Mouse (Mus musculus) kidney, postnatal 10 days (tissue): ENCODE measurements around the gene Impdh1.

Experiments used
- DNase-seq: peaks from one replicate; pipeline ENCODE4 v3.0.0; 2021; ENCODE audit warnings: mixed read lengths

Gene Impdh1

DNA sequence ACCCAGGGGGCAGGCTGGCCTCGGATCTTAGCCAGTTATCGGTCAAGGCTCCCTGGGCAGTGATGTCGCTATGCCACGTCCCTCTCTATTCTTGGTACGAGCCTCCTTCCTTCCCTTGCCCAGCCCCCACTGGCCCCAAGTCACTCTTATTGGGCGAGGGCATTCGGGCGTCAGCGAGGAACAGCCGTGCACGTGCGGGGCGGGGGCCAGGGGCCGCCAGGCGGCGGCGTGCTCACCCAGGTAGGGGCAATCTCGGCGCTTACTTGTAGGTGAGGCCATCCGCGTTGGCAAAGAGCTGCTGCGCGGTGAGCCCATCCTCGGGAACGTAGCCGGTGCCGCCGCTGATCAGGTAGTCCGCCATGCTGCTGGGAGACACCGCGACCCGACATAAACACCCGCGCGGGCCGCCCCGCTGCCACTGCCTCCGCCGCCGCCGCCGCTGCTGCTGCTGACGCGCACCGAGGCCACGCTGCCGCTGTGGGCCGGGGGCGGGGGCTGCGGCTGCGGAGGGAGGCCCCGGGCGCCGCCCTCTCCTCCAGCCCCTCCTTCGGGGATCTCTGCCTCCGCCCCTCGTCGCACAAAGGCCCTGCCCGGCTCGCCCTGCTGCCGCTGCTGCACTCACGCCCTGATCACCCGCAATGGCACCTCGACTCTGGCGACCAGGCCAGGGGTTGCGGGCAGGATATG is 4.2 kb downstream of the Impdh1 start:
- DNase-seq = peak; percentile 89

DNA sequence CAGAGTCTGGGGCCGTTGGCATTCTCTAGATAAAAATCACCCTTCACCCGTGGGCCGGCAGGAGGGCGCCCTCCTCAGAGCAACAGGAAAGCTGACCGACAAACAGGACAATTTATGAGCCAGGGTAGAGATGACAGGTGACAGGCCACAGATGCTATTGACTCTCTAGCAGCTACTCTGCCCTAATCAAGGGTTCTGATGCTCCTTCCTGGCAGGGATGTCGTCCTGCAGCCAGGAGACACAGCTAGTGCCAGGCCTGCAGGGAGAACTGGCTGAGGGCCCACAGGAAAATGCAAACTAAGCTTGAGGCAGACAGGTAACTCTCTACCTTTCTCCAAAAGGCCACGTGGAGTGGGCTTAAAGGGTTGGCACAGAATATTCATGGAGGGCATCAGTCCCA is 5.0 kb downstream of the Impdh1 start:
- no peak for DNase-seq

DNA sequence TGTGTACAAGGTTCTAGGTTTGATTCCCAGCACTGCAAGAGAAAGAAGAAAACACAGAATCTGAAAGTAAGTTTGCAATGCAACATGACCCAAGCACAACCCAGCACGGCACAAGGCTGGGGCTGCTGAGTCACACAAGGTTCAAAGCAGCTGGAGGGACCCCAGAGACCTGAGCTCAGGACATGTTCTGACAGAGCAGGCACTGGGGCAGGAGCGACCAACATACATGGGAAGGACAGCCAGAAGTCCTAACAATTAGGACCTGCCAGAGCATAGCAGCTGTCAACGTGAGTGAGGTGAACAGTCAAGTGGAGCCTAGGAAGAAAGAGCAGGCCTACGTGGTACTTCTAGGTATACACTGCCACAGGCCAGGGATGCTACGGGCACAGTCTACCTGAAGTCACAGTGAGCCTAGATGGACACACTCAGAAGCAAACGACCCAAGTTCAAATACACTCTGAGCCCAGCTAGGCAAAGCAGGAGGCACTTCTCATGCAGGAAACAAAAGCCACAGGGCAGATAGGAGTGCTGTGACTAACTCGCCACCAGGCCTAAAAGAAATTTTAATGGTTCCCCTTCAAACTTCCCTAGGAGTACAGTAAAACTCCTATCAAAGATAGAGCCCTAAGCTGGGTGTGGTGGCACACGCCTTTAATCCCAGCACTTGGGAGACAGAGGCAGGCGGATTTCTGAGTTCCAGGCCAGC is 5.8 kb downstream of the Impdh1 start:
- DNase-seq = no peak

DNA sequence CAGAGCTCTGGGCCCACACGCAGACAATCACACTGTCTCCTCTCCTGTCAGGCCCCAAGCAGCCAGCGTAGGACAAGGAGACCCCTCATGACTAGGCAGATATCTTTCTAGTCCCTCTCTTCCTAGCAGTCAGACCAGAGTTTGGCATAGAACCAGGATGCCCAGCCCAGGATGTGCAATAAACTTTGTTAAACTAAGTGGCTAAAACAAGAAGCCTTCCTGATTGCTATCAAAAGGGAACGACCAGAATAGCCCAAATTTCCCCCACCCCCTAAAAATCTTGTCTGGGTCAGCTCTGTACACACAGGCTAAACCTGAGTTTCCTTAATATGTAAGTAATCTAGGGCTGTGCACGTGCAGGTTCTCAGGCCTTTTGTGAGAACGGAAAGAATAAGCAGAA is 8.0 kb downstream of the Impdh1 start:
- DNase-seq = no peak

DNA sequence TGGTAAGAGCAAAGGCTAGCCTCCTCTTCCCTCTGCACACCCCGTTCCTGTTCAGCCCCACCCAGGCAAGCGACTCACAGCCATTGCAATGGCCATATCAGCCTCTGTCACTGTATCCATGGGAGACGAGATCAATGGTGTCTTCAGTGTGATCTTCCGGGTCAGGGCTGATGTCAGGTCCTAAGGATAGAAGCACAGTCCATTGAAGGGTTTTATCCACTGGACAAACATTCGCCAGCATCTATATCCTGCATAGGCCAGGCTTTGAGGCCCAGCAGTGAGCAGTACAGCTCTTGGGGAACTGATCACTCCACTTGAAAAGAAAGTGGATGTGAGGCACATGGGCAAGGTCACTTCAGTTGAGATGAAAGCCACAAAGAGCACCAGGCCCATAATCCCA is 9.1 kb downstream of the Impdh1 start:
- no peak for DNase-seq

DNA sequence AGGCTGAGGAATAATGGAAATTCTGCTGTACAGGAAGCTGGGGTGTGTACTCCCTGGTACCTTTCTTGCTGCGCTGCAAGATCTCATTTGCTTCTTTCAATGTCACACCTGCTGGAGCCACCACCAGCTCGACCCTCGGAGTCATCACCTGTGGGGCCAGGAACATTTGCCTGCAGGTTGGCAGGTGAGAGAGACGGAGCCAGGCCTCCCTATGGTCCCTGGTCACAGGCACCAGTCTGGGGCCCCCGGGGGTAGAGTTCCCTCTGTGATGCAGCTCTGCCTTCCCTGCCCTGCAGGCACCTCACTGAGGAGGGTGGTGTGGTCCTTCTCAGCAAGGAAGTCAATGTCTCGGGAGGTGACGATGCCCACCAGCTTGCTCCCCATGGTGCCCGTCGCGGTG is 10.2 kb downstream of the Impdh1 start:
- no peak for DNase-seq

DNA sequence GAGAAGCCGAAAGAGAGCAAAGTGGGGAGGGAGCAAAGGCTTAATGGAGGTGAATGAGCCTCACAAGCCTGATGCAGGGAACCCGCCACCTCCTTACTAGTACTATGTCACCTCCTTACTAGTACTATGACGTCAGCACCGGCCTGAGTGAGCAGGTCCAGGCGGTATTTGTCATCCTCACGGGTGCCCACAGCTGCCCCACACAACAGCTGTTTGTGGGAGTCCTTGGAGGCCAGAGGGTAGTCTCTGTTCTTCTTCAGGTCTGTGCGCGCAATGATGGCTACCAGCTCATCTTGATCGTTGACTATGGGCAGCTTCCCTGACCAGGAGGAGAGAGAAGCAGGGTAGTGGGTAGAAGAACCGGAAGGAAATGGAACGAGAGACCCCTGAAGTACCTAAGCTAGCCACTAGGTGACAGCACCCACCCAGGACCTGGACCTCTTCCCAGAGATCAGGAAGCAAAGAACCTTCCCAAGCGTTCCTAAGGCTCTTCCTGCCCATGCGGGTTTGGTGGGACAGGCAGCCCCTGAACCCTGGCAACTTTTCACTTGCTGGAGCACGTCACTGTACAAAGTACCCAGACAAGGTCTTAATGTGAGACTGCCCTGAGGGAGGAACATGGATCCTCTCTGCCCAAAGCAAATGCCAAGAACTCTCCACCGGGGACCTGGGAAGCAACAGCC is 11.1 kb downstream of the Impdh1 start:
- peak; percentile 79 for DNase-seq

DNA sequence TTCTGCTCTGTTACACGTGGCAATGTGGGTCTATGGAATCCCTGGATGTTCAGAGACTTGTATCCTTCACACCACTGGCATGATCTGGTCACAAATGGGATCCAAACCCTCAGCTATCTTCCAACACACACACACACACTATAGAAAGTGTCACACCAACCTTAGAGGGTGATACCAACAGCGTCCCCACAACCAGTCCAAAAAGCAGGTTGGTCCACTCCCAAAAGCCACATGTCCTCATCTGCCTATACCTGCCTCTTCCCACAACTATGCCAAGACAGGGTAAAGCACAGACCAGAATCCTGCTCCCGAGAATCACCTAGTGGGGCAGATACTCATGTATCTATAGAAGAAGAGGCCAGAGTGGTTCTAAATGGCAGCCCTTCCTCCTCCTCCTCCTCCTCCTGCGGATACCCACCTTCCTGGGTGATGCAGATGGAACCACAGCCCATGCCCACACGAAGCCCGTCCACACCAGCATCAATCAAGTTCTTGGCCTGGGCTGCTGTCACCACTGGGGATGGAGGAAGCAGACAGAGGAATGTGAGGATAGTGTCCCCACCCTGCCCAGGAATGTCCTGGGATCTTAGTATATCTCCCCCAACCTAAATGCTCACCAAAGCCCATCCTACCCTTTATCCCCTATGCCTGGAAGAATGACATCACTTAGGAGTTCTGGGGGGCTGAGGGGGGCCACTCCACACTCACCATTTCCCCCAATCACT is 12.1 kb downstream of the Impdh1 start:
- DNase-seq = no peak

DNA sequence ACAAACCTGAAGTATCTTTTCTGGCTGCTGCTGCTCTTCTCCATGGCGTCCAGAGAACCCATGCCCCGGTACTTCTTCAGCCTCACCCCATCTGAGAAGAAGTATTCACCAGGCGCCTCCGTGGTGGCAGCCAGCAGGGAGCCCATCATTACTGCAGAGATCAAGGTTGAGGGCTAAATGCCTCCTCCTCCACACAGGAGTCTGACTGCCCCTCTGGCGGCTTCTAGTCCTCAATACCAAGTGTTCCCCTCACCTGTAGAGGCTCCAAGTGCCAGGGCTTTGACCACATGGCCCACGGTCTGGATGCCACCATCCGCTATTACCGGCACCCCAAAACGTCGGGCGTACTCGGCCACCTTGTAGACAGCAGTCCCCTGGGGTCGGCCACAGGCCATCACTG is 13.1 kb downstream of the Impdh1 start:
- no peak for DNase-seq

DNA sequence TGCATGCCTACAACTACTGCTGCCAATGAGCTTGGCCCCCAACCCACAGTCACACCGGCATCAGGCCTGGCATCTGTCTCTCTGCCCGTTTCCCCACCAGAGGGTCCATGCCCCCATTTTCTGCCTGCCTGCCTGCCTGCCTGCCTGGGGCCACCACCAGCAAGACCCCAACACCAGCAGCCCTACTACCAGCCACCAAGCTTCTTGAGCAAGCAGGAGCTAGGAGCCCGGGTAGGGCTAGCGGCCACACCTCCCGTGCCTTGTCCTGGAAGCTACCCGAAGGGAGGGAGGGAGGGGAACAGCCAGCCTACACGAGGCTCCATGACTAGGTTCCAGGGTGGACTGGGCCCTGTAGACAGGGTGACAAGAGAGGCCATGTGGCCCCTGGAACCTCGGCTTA is 14.2 kb downstream of the Impdh1 start:
- no peak for DNase-seq

DNA sequence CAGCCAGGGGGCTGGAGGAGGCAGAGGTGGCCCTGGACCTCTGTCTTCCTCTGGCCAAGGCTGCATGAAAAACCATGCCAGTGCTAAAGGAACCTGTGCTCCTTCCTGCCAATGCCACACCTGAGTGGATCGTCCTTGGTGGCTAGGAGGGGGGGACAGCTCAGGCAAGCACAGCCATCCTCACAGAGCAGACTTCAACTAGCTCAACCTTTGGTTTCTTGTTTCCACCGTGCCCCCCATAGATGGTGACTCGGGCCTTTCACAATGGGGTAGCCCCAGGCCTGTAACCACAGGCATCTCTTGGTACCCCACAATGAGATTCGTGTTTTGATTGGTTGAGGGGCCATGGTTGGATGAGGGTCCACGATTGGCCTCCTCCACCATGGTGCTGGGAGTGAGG is 14.8 kb downstream of the Impdh1 start:
- no peak for DNase-seq

DNA sequence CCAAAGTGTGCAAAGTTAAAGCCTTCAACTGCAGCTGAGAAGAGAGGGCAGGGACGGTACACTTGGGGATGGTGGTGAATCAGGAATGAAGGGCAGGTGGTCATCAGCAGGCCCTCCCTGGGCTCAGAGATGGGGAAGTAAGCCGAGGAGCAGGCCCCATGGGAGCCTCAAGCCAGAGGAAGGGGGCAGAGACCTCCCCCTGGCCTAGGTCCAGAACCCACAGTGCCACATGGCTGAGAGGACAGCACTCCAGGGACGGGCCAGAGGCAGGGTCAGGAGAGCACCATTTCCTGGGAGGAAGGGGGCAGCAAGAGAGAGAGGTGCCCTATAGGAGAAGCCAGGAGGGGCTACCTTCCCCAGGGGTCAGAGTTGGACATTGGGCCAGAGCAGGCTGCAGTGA is 15.7 kb downstream of the Impdh1 start:
- DNase-seq = no peak

DNA sequence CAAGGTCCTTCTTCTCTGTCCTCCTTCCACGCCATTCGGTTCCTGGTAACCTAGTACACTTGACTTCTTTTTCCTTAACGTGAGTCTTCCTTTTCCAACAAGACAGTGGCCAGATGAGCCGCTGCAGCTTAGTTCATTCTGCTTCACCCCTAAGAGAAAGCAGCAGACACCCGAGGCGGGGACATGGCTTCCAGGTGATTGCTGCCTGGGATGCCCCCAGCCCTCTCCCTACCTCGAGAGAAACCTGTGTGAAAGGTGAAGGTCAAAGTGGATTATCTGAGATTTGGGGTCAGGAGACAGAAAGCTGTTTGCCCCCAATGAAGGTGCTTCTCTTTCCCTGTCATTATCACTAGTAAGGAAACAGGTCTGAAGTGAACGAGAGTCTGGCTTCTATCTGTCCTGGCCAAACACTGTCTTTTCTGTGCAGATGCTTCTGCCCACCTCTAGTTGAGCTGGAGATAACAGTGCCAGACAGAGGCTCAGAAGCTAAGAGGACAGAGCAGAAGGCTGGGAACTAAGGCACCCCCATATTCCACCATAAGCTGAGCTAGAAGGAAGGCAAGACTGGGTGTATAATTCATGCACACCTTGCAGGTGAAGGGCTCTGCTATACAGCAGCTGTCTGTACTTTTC is 16.8 kb downstream of the Impdh1 start:
- DNase-seq = no peak

DNA sequence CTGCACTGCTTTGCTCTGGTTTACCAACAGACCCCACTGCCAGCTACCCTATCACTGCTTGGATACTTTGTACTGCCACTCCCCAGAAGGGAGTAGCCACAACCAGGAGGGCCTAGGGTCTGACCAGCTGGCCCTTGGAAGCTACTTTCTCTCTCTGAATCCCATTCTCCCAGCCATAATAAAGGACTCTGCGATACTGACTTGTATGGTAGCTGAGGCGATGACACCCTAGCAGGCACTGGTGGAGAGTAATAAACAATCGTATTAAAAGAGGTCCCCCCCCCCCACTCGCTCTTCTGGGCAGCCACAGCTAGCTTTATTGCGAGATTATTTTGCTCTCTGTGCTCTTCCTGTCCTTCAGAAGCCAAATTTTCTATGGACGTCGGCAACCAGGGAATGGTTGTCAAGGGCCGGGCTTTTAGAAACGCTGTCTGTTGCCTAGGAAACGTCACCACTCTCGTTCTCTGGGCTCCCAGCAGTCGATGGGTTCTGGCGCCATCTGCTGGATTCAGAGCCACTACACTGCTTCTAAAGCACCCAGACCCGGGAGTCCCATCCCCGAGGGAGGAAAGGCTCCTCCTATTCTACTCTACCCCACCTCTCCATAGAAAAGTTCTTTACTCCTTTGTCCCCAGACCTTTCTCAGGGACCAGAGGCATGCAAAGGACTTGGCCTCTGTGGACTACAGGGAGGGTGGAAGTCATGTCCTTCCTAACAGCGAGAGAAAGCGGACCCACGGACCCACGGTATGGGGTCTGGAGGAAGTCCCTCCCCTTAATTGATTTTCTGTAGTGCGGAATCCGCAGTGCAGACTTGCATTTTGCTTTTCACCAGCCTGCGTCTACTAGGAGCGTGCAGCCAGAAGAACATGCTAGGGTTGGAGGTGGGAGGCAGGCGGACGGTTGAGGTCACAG is 17.6 kb downstream of the Impdh1 start:
- peak; percentile 96 for DNase-seq

DNA sequence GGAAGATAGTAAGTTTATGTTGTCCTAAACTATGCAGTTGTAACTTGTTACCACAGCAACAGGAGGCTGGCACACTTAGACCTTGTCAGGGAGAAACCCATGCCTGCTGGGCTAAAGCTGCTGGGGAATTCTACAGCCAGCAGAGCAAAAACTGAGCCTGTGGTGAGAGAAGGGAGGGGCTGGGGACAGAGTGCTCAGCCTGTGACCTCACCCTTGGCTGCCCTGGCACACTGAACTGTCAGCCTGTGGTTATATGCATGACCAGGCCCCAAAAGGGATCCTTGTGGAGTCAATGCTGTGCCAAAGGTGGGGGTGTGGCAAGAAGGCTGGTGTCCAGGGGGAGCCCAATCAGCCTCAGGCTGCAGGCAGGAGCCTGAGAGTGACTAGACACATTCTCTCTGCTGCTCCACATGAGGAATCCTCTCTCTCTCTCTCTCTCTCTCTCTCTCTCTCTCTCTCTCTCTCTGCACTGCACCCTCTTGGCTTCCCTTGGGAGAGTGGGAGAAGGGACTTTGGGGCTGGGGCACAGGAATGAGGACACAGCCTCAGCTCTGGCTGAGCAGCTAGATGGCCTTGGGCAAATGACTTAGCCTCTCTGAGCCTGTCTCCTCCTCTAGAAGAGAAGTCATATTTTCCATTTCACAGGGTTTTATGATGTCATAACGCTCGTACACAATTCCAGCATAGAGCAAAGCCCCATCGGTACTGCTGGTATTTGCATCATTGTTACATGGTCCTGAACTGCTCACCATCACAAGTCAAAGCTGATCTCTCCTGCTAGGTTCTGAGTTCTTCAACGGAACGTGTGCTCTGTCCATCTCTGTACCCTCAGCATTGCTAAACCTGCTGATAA is 20.1 kb downstream of the Impdh1 start:
- peak; percentile 38 for DNase-seq

DNA sequence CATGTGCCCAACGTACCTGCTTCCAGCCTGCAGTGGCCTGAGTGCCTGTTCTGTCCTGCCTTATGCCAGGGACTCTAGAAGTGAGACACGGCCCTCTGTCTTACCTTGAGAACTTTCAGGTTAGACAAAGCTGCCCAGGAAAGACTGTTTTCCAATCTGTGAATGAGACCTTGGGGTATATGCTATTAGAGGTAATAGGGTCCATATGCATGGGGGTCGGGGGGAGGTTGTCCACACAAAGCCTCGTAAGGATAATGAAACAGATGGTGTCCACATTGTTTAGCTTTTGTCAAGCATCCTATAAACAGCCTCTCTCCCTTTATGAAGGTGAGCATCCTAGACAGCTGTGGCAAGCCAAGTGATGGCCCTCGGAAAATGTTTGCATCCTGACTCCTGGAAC is 21.0 kb downstream of the Impdh1 start:
- peak; percentile 1 for DNase-seq

DNA sequence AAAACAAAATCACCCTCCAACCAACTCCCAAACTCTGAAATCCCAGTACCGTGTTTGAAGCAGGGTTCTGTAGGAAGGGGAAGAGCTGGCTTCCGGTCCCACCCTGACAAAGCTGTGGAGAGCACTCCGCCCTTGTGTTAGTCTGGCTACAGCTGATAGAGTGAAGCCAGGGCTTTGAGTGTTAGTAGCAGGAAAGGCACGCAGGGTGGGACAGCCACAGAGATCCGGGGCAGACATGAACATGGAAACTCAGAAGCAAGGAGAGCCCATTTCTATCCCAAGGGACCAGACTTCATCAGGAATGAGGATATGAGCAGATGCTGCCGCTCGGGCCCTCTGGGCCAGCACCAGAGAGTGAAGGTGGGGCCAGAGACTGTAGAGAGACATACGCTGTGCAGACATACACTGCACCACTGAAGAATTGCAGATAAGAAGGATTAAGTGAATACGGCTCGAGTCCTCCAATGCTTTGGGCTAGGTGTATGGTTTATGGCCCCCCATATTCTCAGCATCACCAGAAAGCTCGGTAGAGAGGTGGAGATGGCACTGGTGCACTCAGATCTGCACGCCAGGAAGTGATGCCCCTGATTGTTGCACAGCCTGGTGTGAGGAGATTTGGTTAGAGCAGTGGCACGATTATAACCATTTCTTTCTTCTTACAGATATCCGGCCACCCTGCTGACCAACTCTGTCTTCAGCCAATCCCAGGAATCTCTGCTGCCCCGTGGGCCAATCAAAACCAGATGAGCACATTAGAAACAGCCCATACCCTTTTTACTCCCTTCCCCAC is 22.0 kb downstream of the Impdh1 start:
- peak; percentile 32 for DNase-seq

DNA sequence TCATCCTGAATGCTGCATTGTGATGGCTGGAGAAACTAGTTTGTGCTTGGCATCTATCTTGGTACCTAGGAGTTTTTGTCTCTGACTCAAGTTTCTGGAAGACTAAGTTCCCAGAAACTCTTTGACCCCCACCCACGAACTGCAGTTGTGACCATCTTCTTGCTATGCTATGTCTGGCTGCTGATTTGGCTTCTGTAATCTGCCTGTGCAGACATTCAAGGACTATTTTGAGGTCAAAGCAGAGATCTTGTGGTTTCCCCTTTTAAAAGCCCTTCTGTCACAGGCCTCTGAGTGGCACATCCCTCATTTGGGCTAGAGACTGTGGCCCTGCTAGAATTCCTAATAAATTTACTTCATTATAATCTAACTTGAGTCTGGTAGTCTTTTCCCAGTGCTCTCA is 28.2 kb downstream of the Impdh1 start:
- DNase-seq = no peak

DNA sequence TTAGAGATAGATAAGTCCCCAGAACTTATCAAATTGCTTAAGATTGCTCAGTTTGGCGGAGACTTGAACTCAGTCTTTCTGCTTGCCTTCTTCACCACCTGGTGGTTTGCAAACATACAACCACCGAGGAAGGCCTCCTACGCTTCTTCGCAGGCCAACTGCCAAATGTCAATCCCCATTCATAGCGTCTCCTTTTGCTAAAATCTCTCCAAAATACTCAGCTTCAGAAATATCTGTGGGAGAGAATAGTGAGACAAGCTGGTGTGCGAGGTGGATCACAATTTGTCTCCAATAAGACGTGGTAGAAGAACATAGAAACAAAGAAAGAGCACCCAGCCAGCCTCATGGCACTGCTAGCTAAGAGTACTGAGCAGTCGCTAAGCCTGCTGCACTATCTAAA is 36.3 kb downstream of the Impdh1 start:
- DNase-seq = no peak
